ENCODE assay signal across 21 mouse cellular contexts in the genomic region with DNA sequence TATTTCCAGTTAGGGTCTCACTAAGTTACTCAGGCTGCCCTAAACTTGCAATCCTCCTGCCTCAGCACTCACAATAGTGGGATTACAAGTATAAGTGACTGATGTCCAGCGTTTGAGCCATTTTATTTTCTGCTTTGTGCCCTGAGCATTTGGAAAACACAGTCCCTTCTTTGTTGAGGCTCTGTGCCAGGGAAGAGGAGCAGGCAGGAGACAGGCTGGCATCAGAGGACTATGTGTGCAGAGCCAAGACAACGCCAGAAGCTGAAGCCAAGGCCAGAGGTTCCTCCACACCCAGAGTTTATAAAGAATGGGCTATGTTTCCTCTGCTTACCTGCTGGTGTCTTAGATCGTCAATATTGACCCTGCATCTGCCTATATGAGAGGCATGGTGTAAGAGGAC.
"Had no signal": no experiment of that assay in that cellular context is flagged by ENCODE, and none has a peak within 500 bp of the region (broad histone marks: within the 10 kb centered on the region; RNA-seq: fewer than 3 reads in every experiment).

No protein-coding gene starts in this region.

- ATAC-seq: liver, postnatal 0 days; lung, postnatal 0 days; midbrain, embryonic 13.5 days; midbrain, embryonic 16.5 days had no signal

- H3K9me3 ChIP-seq: kidney, embryonic 15.5 days; limb, embryonic 13.5 days; midbrain, embryonic 13.5 days had no signal

- DNase-seq: kidney, adult 11 months; kidney, adult 8-10 months; kidney, postnatal 10 days; kidney, postnatal 36 days; layer of hippocampus, postnatal 36 days; right cerebral cortex, adult 18-20 months; right cerebral cortex, postnatal 14 days; right cerebral cortex, postnatal 4 days; thymus, postnatal 25 days had no signal

- H3K4me3 ChIP-seq: kidney, embryonic 15.5 days; left cerebral cortex, adult 2 months; limb, embryonic 13.5 days; midbrain, embryonic 13.5 days had no signal

- H3K9ac ChIP-seq: kidney, embryonic 15.5 days; limb, embryonic 13.5 days; liver, embryonic 14.5 days; liver, postnatal 0 days; lung, embryonic 14.5 days; midbrain, embryonic 13.5 days had no signal

- H3K27ac ChIP-seq: kidney, embryonic 15.5 days; left cerebral cortex, adult 2 months; limb, embryonic 13.5 days; liver, embryonic 14.5 days; macrophage; midbrain, embryonic 13.5 days; stomach, postnatal 0 days had no signal

- H3K4me2 ChIP-seq: kidney, embryonic 15.5 days; limb, embryonic 13.5 days; liver, embryonic 11.5 days; lung, embryonic 14.5 days; midbrain, embryonic 13.5 days had no signal

- H3K36me3 ChIP-seq: kidney, embryonic 15.5 days; limb, embryonic 13.5 days; midbrain, embryonic 13.5 days had no signal
